Mouse (Mus musculus): Measurements from ENCODE around the gene Cnot6. TPM values are rescaled to one million over a fixed set of nuclear protein-coding genes. Genes with fewer than 3 reads are reported as not detected.

Cnot6 gene
- polyA plus RNA-seq, 1 experiment from 2014 or later: 24.4 TPM

DNA sequence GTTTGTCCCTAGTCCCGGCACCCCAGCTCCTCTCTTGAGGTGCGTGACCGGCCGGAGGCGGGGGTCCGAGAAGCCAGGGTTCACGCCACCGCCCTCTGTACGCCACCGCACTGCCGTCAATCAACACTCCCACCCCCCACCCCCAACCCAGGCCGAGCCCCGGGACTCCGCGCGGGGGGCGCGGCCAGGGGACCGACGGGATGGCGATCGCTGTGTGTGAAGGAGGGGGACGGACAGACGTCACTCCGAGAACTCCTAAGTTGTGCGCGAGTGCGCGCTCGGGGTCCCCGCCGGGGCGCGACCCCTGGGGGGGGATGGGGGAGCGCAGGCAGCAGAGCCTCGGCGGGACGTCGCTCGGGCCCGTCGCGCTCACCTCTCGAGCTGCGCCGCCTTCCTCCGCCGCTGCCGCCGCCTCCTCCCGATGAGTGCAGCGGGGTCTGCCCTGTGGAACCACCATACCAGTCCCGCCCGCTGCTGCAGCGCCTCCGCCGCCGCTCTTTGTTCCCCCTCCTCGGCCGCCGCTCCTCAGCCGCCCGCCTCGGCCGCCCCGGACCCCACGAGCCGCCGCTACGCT lies 455 bp downstream of the Cnot6 start:
- peak overlapping the region; percentile 99 for H3K4me3 ChIP-seq (replicated peaks)
- H3K27me3 ChIP-seq: no peaks in the 10 kb centered on the region
- ATAC-seq (ENCODE audit: low read depth) (peak; percentile 45), DNase-seq (peak; percentile 28)
- H3K36me3 ChIP-seq: peaks cover 13% of the 10 kb centered on the region
- H3K4me1 ChIP-seq (replicated peaks): peaks cover 57% of the 10 kb centered on the region
- H3K4me2 ChIP-seq: peak overlapping the region; percentile 79
- under 1% methylated on average over 54 of the region's 70 CpGs for WGBS (ENCODE audit: insufficient replicate concordance)
- H3K27ac ChIP-seq: peak overlapping the region; percentile 96
- H3K9me3 ChIP-seq (replicated peaks): no peaks in the 10 kb centered on the region
- peak overlapping the region; percentile 99 for H3K9ac ChIP-seq

GRCm38 (mm10) chr11:49710664-49711063 lies 1.9 kb downstream of the Cnot6 start:
- peaks cover 59% of the 10 kb centered on the region for H3K4me1 ChIP-seq (replicated peaks)
- peak overlapping the region; percentile 99 for H3K4me3 ChIP-seq (replicated peaks)
- peak overlapping the region; percentile 79 for H3K4me2 ChIP-seq
- peaks cover 26% of the 10 kb centered on the region for H3K36me3 ChIP-seq
- WGBS (ENCODE audit: insufficient replicate concordance): 61% methylated on average over 2 of the region's 2 CpGs
- no peak for DNase-seq
- no peak for ATAC-seq (ENCODE audit: low read depth)
- no peaks in the 10 kb centered on the region for H3K9me3 ChIP-seq (replicated peaks)
- H3K9ac ChIP-seq: peak overlapping the region; percentile 99
- H3K27me3 ChIP-seq: no peaks in the 10 kb centered on the region
- peak overlapping the region; percentile 96; the same call in 1 of the 2 replicates for H3K27ac ChIP-seq

DNA sequence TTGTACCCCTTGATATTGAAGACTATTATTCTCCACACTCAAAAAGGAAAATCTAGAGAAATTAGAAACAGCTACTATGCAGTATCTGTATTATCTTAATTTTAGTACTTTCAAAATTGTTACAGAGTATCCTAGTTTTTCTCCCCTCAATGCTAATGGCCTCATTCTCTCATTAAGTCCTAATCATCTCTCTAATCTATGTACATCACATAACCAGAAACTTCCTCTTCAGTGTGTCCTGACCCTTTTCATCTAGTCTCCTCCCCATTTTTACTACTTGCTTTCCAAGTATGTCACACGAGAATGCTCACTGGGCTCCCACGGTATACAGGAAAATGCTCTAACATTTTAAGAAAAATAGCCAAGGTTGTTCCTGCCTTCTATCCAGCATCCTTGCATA lies 4.7 kb downstream of the Cnot6 start:
- no peaks in the 10 kb centered on the region for H3K27me3 ChIP-seq
- WGBS (ENCODE audit: insufficient replicate concordance): 46% methylated on average over 2 of the region's 2 CpGs
- H3K4me1 ChIP-seq (replicated peaks): peaks cover 48% of the 10 kb centered on the region
- no peak overlapping the region for H3K9ac ChIP-seq
- no peak overlapping the region for H3K27ac ChIP-seq
- DNase-seq (no peak), ATAC-seq (ENCODE audit: low read depth) (no peak)
- no peak overlapping the region for H3K4me2 ChIP-seq
- no peaks in the 10 kb centered on the region for H3K9me3 ChIP-seq (replicated peaks)
- H3K4me3 ChIP-seq (replicated peaks): no peak overlapping the region
- peaks cover 41% of the 10 kb centered on the region for H3K36me3 ChIP-seq

GRCm38 (mm10) chr11:49704804-49705203 lies 7.7 kb downstream of the Cnot6 start:
- Histone ChIP-seq H3K27me3 (no peaks in the 10 kb centered on the region), H3K4me2 (no peak overlapping the region), H3K9ac (no peak overlapping the region), H3K27ac (no peak overlapping the region), H3K4me1 (replicated peaks) (peaks cover 32% of the 10 kb centered on the region), H3K36me3 (peaks cover 67% of the 10 kb centered on the region), H3K4me3 (replicated peaks) (no peak overlapping the region), H3K9me3 (replicated peaks) (no peaks in the 10 kb centered on the region)
- 69% methylated on average over 8 of the region's 8 CpGs for WGBS (ENCODE audit: insufficient replicate concordance)
- no peak for DNase-seq
- ATAC-seq (ENCODE audit: low read depth): no peak

GRCm38 (mm10) chr11:49702014-49702413 lies 10.5 kb downstream of the Cnot6 start:
- 93% methylated on average over 8 of the region's 8 CpGs for WGBS (ENCODE audit: insufficient replicate concordance)

DNA sequence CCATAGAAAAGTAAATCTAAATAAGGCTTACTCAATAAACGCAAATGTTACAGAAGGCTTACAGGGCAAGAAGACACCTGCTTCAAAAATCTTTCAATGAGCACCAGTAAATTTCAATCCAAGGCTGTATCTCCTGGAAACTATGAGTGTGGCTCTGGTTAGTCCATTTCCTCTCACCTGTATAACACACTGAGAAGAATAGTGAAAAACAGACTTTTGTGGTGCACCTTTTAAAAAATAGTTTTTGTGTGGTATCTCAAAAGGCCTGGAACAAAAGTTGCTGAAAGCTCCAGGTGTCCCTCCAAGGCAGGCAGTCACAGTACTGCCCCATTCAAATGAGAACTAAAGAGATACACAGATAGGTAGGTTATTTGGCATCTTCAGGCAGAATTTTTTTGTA lies 13.4 kb downstream of the Cnot6 start:
- no peak overlapping the region for H3K4me2 ChIP-seq
- no peak overlapping the region for H3K27ac ChIP-seq
- peaks cover 14% of the 10 kb centered on the region for H3K4me1 ChIP-seq (replicated peaks)
- no peak for ATAC-seq (ENCODE audit: low read depth)
- 90% methylated on average over 1 of the region's 1 CpGs for WGBS (ENCODE audit: insufficient replicate concordance)
- peaks cover 63% of the 10 kb centered on the region for H3K36me3 ChIP-seq
- H3K27me3 ChIP-seq: no peaks in the 10 kb centered on the region
- H3K9ac ChIP-seq: no peak overlapping the region
- DNase-seq: no peak
- no peaks in the 10 kb centered on the region for H3K9me3 ChIP-seq (replicated peaks)
- no peak overlapping the region for H3K4me3 ChIP-seq (replicated peaks)

More at GRCm38 (mm10) chr11:49702014-49702413, 10.5 kb downstream of the Cnot6 start:
- Histone ChIP-seq H3K4me1 (replicated peaks) (peaks cover 15% of the 10 kb centered on the region), H3K4me2 (no peak overlapping the region), H3K9me3 (replicated peaks) (no peaks in the 10 kb centered on the region), H3K9ac (no peak overlapping the region), H3K4me3 (replicated peaks) (no peak overlapping the region), H3K27me3 (no peaks in the 10 kb centered on the region), H3K27ac (no peak overlapping the region), H3K36me3 (peaks cover 74% of the 10 kb centered on the region)
- ATAC-seq (ENCODE audit: low read depth) (no peak), DNase-seq (no peak)

GRCm38 (mm10) chr11:49697779-49698178 lies 14.7 kb downstream of the Cnot6 start:
- ATAC-seq (ENCODE audit: low read depth): no peak
- Histone ChIP-seq H3K9me3 (replicated peaks) (no peaks in the 10 kb centered on the region), H3K9ac (no peak overlapping the region), H3K4me2 (no peak overlapping the region), H3K36me3 (peaks cover 65% of the 10 kb centered on the region), H3K27ac (no peak overlapping the region), H3K27me3 (no peaks in the 10 kb centered on the region), H3K4me3 (replicated peaks) (no peak overlapping the region), H3K4me1 (replicated peaks) (peaks cover 13% of the 10 kb centered on the region)
- DNase-seq: no peak
- WGBS (ENCODE audit: insufficient replicate concordance): 80% methylated on average over 5 of the region's 5 CpGs

DNA sequence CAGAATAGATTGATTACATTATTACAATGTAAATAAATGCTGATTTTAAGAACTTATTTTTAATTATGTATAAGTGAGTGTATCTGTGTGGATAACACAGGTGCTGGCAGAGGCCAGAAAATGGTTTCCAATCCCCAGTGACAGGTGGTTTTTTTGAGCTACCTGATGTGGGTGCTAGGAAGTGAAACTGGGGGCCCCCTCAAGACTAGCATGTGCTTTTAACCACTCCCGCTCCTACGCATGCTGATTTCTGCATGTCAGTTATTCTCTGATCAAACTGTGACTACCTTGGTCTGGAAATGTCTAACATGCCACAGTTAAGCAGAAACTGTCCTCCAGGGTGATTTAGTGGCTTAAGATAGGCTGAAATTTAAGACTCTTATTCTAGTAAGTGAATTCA lies 16.1 kb downstream of the Cnot6 start:
- ATAC-seq (ENCODE audit: low read depth) (no peak), DNase-seq (no peak)
- Histone ChIP-seq H3K27me3 (no peaks in the 10 kb centered on the region), H3K36me3 (peaks cover 63% of the 10 kb centered on the region), H3K4me2 (no peak overlapping the region), H3K9ac (no peak overlapping the region), H3K27ac (no peak overlapping the region), H3K9me3 (replicated peaks) (no peaks in the 10 kb centered on the region), H3K4me3 (replicated peaks) (no peak overlapping the region), H3K4me1 (replicated peaks) (peaks cover 13% of the 10 kb centered on the region)
- 87% methylated on average over 2 of the region's 2 CpGs for WGBS (ENCODE audit: insufficient replicate concordance)

DNA sequence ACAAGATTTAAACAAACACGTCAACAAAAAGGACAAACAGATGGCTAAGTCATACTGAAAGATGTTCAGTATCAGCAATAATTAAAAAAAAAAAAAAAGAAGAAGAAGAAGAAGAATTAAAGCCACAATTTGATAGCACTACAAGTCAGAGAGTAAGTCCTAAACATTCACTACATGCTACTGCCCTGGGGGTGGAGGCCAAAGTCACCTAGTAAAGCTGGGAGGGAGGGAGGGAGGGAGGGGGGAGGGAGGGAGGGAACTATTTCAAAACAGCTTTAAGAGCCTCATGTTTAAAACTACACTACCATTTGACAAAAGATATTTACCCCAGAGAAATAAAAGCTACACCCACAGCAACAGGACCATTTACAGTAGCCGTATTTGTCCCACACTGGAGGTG lies 16.8 kb downstream of the Cnot6 start:
- 88% methylated on average over 2 of the region's 2 CpGs for WGBS (ENCODE audit: insufficient replicate concordance)
- H3K9ac ChIP-seq: no peak overlapping the region
- H3K4me1 ChIP-seq (replicated peaks): peaks cover 15% of the 10 kb centered on the region
- ATAC-seq (ENCODE audit: low read depth) (no peak), DNase-seq (no peak)
- H3K4me3 ChIP-seq (replicated peaks): no peak overlapping the region
- H3K27me3 ChIP-seq: no peaks in the 10 kb centered on the region
- H3K27ac ChIP-seq: no peak overlapping the region
- H3K9me3 ChIP-seq (replicated peaks): no peaks in the 10 kb centered on the region
- no peak overlapping the region for H3K4me2 ChIP-seq
- H3K36me3 ChIP-seq: peaks cover 62% of the 10 kb centered on the region

GRCm38 (mm10) chr11:49695013-49695412 lies 17.5 kb downstream of the Cnot6 start:
- no peak overlapping the region for H3K4me2 ChIP-seq
- no peak overlapping the region for H3K27ac ChIP-seq
- no peak overlapping the region for H3K9ac ChIP-seq
- no peaks in the 10 kb centered on the region for H3K27me3 ChIP-seq
- H3K36me3 ChIP-seq: peaks cover 64% of the 10 kb centered on the region
- peaks cover 21% of the 10 kb centered on the region for H3K4me1 ChIP-seq (replicated peaks)
- 92% methylated on average over 3 of the region's 3 CpGs for WGBS (ENCODE audit: insufficient replicate concordance)
- no peak overlapping the region for H3K4me3 ChIP-seq (replicated peaks)
- no peak for DNase-seq
- ATAC-seq (ENCODE audit: low read depth): no peak
- no peaks in the 10 kb centered on the region for H3K9me3 ChIP-seq (replicated peaks)

DNA sequence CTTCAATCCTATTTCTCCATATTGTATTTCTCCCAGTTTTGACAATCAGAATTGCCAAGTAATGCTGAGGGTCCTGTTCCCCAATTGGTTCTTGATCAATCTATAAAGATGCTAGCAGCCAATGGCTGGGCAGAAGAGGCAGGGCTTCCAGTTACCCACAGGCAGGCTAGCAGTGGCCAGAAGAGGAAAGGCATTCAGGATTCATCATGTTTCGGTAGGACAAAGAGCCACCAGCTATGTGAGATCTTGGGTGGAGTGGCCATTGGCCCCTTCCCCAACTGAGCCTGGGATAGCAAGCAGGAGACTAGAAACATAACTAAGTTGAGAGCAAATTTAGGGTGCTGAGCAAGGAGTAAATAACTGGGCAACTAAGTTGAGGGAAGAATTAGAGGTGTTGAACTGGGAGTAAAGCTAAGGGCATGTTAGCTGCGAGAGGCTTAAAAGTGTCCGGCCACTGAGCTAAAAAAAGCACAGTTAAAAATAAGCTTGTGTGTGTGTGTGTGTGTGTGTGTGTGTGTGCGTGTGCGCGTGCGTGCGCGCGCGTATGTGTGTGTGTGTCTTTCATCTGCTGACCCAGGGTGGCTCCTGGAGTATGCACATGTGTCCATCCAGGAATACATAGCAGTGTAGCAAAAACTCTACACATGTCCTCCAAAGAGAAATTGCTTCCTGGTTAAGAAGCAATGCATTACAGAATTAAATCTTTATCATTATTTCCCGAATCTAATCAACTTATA lies 28.1 kb downstream of the Cnot6 start:
- H3K4me2 ChIP-seq: no peak overlapping the region
- H3K27ac ChIP-seq: no peak overlapping the region
- H3K4me1 ChIP-seq (replicated peaks): no peaks in the 10 kb centered on the region
- no peaks in the 10 kb centered on the region for H3K9me3 ChIP-seq (replicated peaks)
- 95% methylated on average over 12 of the region's 12 CpGs for WGBS (ENCODE audit: insufficient replicate concordance)
- no peaks in the 10 kb centered on the region for H3K27me3 ChIP-seq
- DNase-seq (no peak), ATAC-seq (ENCODE audit: low read depth) (no peak)
- no peak overlapping the region for H3K4me3 ChIP-seq (replicated peaks)
- peaks cover 88% of the 10 kb centered on the region for H3K36me3 ChIP-seq
- no peak overlapping the region for H3K9ac ChIP-seq

- ATAC-seq (ENCODE audit: low read depth): no peak
- H3K9me3 ChIP-seq (replicated peaks): no peaks in the 10 kb centered on the region
- H3K27ac ChIP-seq: no peak overlapping the region
- peaks cover 78% of the 10 kb centered on the region for H3K36me3 ChIP-seq
- no peaks in the 10 kb centered on the region for H3K27me3 ChIP-seq
- no peak overlapping the region for H3K9ac ChIP-seq
- H3K4me1 ChIP-seq (replicated peaks): no peaks in the 10 kb centered on the region
- no peak for DNase-seq
- H3K4me3 ChIP-seq (replicated peaks): no peak overlapping the region
- H3K4me2 ChIP-seq: no peak overlapping the region
- WGBS (ENCODE audit: insufficient replicate concordance): 78% methylated on average over 3 of the region's 3 CpGs
Observed at GRCm38 (mm10) chr11:49673433-49673832, 39.1 kb downstream of the Cnot6 start.
